Mouse (Mus musculus) C2C12 (cell line): ENCODE data around the gene Ehd2.

Source experiments
- CEBPB ChIP-seq: IDR thresholded peaks from one replicate; pipeline ENCODE4 v1.6.1; 2011; ENCODE audit warnings: low read depth, mild to moderate bottlenecking, control low read depth, moderate library complexity
- CTCF ChIP-seq: IDR thresholded peaks from one replicate; pipeline ENCODE4 v1.5.1; 2011; ENCODE audit not compliant: control insufficient read depth, insufficient read depth, insufficient read length
- MYOG ChIP-seq: IDR thresholded peaks from one replicate; pipeline ENCODE4 v1.6.1; 2011; ENCODE audit not compliant: control insufficient read depth, insufficient read length; ENCODE audit errors: extremely low read depth

- no peak for TF ChIP-seq CTCF
- no peak for TF ChIP-seq CEBPB
- no peak for TF ChIP-seq MYOG
Measured at GRCm38 (mm10) chr7:15953307-15954074, 13.9 kb downstream of the Ehd2 start.
